Mouse (Mus musculus) intestine, postnatal 0 days (tissue): ENCODE measurements around the gene Tdrd9. TPM values are rescaled to one million over a fixed set of nuclear protein-coding genes. Genes with fewer than 3 reads are reported as not detected.
"Not testable (repeated sequence)": the region's sequence is repeated elsewhere in the genome, so short reads cannot be mapped to it uniquely, and the experiment has no call there.

Source experiments
- ATAC-seq: fragments of 200-750 bp; cut with Nextera tagmentation; 2 replicates; pipeline ENCODE4 v1.8.0; 2017; ENCODE audit warnings: mild to moderate bottlenecking, moderate TSS enrichment, moderate library complexity
- H3K27ac ChIP-seq: fragments of 300-500 bp; sonication (generic); 2 replicates; pipeline ENCODE4 v1.5.1; 2014; ENCODE audit warnings: mild to moderate bottlenecking, low read depth, low read length, moderate library complexity
- H3K27me3 ChIP-seq: fragments of 300-500 bp; sonication (generic); replicated peaks from 2 replicates; pipeline ENCODE4 v1.6.1; 2014; ENCODE audit warnings: low read length, mixed read lengths; ENCODE audit not compliant: control insufficient read depth, insufficient read depth
- H3K36me3 ChIP-seq: fragments of 300-500 bp; sonication (generic); 2 replicates; pipeline ENCODE4 v1.6.1; 2014; ENCODE audit warnings: mild to moderate bottlenecking, moderate library complexity; ENCODE audit not compliant: control insufficient read depth, insufficient read depth
- H3K4me1 ChIP-seq: fragments of 300-500 bp; sonication (generic); replicated peaks from 2 replicates; pipeline ENCODE4 v1.6.1; 2014; ENCODE audit warnings: antibody characterized with exemption, low read length, mixed read lengths; ENCODE audit not compliant: control insufficient read depth, insufficient read depth
- H3K4me2 ChIP-seq: fragments of 300-500 bp; sonication (generic); replicated peaks from 2 replicates; pipeline ENCODE4 v1.6.1; 2014; ENCODE audit warnings: low read depth, mild to moderate bottlenecking, moderate library complexity
- H3K4me3 ChIP-seq: fragments of 300-500 bp; sonication (generic); 2 replicates; pipeline ENCODE4 v1.5.1; 2014; ENCODE audit warnings: low read depth, low read length
- H3K9ac ChIP-seq: fragments of 300-500 bp; sonication (generic); 2 replicates; pipeline ENCODE4 v1.6.1; 2014; ENCODE audit warnings: mild to moderate bottlenecking, low read depth, low read length
- H3K9me3 ChIP-seq: fragments of 300-500 bp; sonication (generic); 2 replicates; pipeline ENCODE4 v1.6.1; 2016; ENCODE audit warnings: mixed run types; ENCODE audit not compliant: control insufficient read depth
- CTCF ChIP-seq: sonication (generic); IDR thresholded peaks from 2 replicates; pipeline ENCODE4 v1.5.1; 2016; ENCODE audit warnings: low read depth, mild to moderate bottlenecking, control low read depth, antibody characterized with exemption, moderate library complexity
- WGBS: fragments of 180-500 bp; shearing (Covaris S2); extraction: QIAGEN DNeasy Blood & Tissue Kit; methylation state at CpG from one replicate; pipeline ENCODE4 v1.1.7; 2014; 5-methylcytosine and 5-hydroxymethylcytosine counted together
- polyA plus RNA-seq: library from polyadenylated mRNA; unstranded; fragments of >200 nt; fragmentation: Nextera tagmentation; extraction: Ambion mirVana; gene quantifications from 2 replicates; pipeline ENCODE4 v1.2.1, GENCODE M21; 2015

Tdrd9 gene
- polyA plus RNA-seq, 1 experiment from 2014 or later: 0.04 TPM

- H3K4me2 ChIP-seq: no peak overlapping the region
Observed at GRCm38 (mm10) chr12:111945115-111945514, 26.2 kb upstream of the Tdrd9 start.

GRCm38 (mm10) chr12:111945765-111946655, 25.3 kb upstream of the Tdrd9 start:
- peaks cover 12% of the 10 kb centered on the region for H3K4me1 ChIP-seq
- not testable (repeated sequence) for H3K4me3 ChIP-seq, H3K36me3 ChIP-seq, H3K27me3 ChIP-seq, H3K9me3 ChIP-seq, H3K4me2 ChIP-seq, H3K9ac ChIP-seq
- H3K27ac ChIP-seq: peak overlapping the region; percentile 84
- ATAC-seq: peak; percentile 44
- WGBS: 51% methylated on average over 9 of the region's 15 CpGs

More at GRCm38 (mm10) chr12:111945115-111945514, 26.2 kb upstream of the Tdrd9 start:
- no peaks in the 10 kb centered on the region; the same call in 1 of the 2 replicates for H3K36me3 ChIP-seq
- no peak for TF ChIP-seq CTCF
- H3K27ac ChIP-seq: peak overlapping the region; percentile 84
- 0 out of 2 replicates have a peak overlapping the region, but pooled peaks have one; percentile 8 for H3K9ac ChIP-seq
- no peaks in the 10 kb centered on the region for H3K9me3 ChIP-seq
- H3K4me1 ChIP-seq: peaks cover 12% of the 10 kb centered on the region; the same call in 1 of the 2 replicates
- ATAC-seq: no peak
- H3K4me3 ChIP-seq: no peak overlapping the region
- no peaks in the 10 kb centered on the region for H3K27me3 ChIP-seq
- 36% methylated on average over 8 of the region's 8 CpGs for WGBS

DNA sequence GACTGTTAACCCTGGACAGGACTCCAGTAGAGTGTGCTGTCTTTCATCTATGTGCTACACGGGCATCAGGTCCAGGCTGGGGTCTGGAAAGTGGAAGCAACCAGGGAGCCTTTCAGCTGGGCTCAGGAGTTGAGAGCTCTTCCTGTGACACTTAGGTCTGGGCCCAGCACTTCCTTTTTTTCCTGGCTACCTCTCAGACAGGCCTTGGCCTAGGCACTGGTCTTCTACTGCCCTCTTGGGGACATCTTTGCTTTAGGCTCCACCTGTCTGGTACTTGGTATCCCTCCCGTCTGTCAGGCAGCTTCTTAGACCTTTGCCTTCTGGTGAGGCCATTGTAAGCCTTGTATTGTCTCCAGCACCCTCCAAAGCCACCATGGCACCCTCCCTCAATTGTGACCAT, 24.6 kb upstream of the Tdrd9 start:
- H3K27ac ChIP-seq: peak overlapping the region; percentile 62; the same call in 1 of the 2 replicates
- H3K36me3 ChIP-seq: no peaks in the 10 kb centered on the region; the same call in 1 of the 2 replicates
- no peaks in the 10 kb centered on the region for H3K27me3 ChIP-seq
- no peak overlapping the region for H3K9ac ChIP-seq
- no peaks in the 10 kb centered on the region for H3K9me3 ChIP-seq
- ATAC-seq: peak; percentile 34
- peak; percentile 97 for TF ChIP-seq CTCF
- H3K4me3 ChIP-seq: no peak overlapping the region
- H3K4me1 ChIP-seq: peaks cover 17% of the 10 kb centered on the region
- 25% methylated on average over 2 of the region's 2 CpGs for WGBS
- no peak overlapping the region for H3K4me2 ChIP-seq

DNA sequence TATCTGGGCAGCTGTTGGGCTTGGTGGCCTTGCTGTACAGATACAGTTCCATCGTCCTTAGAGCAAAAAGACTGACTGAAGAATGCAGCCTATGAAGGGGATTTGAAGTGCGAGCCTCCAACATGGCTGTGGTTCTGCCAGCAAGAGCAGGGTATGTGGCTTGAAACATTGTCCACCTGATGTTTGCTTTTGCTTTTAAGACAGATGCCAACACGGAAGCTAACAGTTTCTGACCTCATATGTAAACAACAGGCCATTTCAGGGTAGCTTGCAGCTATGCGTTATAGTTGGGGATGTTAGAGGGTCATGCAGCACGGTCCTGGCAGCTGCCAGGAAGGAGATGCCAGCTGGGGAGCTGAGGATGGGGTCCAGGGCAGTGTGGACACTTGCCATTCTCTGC, 20.9 kb upstream of the Tdrd9 start:
- whole genome bisulfite sequencing: 57% methylated on average over 5 of the region's 5 CpGs

DNA sequence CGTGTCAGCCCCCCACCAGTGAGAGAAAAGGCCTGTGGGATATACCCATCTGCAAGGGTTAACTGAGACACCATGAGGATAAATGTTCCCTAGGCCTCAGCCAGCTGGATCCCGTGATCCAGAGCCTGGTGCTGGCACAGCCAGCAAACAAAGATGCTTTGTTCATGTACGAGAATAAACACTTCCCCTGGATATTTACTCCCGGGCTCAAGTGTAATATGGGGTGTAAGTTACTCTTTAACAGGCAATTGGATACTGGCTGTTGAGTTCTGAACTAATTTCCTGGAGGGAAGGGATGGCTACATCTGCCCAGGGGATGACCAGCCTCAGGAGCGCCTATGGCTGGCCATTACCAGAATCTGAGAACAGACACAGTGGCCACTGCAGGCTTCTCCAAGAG, 19.7 kb upstream of the Tdrd9 start:
- no peaks in the 10 kb centered on the region for H3K27me3 ChIP-seq
- no peaks in the 10 kb centered on the region for H3K9me3 ChIP-seq
- H3K36me3 ChIP-seq: no peaks in the 10 kb centered on the region
- no peak overlapping the region for H3K4me2 ChIP-seq
- H3K27ac ChIP-seq: no peak overlapping the region
- WGBS: 23% methylated on average over 5 of the region's 5 CpGs
- no peak overlapping the region for H3K9ac ChIP-seq
- H3K4me1 ChIP-seq: peaks cover 13% of the 10 kb centered on the region
- H3K4me3 ChIP-seq: no peak overlapping the region
- ATAC-seq: peak; percentile 47
- TF ChIP-seq CTCF: no peak

More for the DNA sequence above, 20.9 kb upstream of the Tdrd9 start:
- Histone ChIP-seq H3K4me3 (no peak overlapping the region), H3K27ac (no peak overlapping the region), H3K4me2 (no peak overlapping the region), H3K27me3 (no peaks in the 10 kb centered on the region), H3K4me1 (peaks cover 13% of the 10 kb centered on the region), H3K9ac (no peak overlapping the region), H3K36me3 (no peaks in the 10 kb centered on the region), H3K9me3 (no peaks in the 10 kb centered on the region)
- no peak for ATAC-seq
- no peak for TF ChIP-seq CTCF

DNA sequence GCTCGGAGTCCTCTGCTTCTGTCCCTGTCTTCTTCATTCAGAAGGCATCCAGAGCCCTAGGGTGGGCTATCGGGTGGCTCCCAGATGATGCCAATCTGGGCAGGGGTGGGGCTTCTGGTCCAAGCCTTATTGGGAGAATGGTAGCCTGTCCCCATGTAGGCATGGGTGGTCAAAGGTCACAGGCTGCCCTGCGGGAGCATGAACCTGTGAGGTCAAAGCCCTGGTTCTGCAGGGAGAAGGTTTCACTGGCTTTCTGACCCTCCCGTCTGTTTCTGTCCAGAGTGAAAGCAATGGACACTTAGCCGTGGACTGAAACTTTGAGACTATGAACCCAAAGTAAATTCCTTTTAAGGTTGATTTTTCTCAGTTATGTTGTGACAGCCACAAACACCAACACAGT, 15.2 kb upstream of the Tdrd9 start:
- no peak for TF ChIP-seq CTCF
- WGBS: 66% methylated on average over 5 of the region's 5 CpGs
- Histone ChIP-seq H3K36me3 (peaks cover 21% of the 10 kb centered on the region), H3K4me1 (peaks cover 7% of the 10 kb centered on the region; the same call in 1 of the 2 replicates), H3K27me3 (no peaks in the 10 kb centered on the region), H3K27ac (no peak overlapping the region), H3K4me2 (no peak overlapping the region), H3K9me3 (no peaks in the 10 kb centered on the region), H3K9ac (no peak overlapping the region), H3K4me3 (no peak overlapping the region)
- no peak for ATAC-seq
